Mouse (Mus musculus) kidney, adult 10 weeks (tissue): ENCODE measurements around the gene Ptpa. TPM values are rescaled to one million over a fixed set of nuclear protein-coding genes. Genes with fewer than 3 reads are reported as not detected.

ENCODE experiments used
- polyA plus RNA-seq: library from polyadenylated mRNA; stranded (reverse); fragments of 350-450 nt; fragmentation: Illumina TruSeq; extraction: RNeasy Lipid Tissue Mini Kit (QIAGEN cat#74804); gene quantifications from one replicate; pipeline ENCODE4 v1.2.3, GENCODE M21; 2014; ENCODE audit warnings: low read depth, low replicate concordance

Ptpa gene
- 2.4 TPM for polyA plus RNA-seq

GRCm38 (mm10) chr2:30415936-30416648 is at the start of gene Ptpa:
Gene Ptpa, plus strand, starts transcription at chr2:30416039.

GRCm38 (mm10) chr2:30392114-30392576 is 23.7 kb upstream of the Ptpa start, which contains the start of gene Dolpp1:
Gene Dolpp1, plus strand, starts transcription at chr2:30392254.

GRCm38 (mm10) chr2:30415157-30415935 is 493 bp upstream of the Ptpa start, which contains the start of gene Crat:
Gene Crat, minus strand, starts transcription at chr2:30415813.

GRCm38 (mm10) chr2:30474039-30474438 is 58.2 kb downstream of the Ptpa start, which contains the start of gene Ier5l:
Gene Ier5l, minus strand, starts transcription at chr2:30474219.

Other genes starting within 250 kb of the Ptpa start
- not detected for gene Endog, start 244.5 kb upstream of the Ptpa start, polyA plus RNA-seq
- 0.61 TPM for gene Spout1, start 237.6 kb upstream of the Ptpa start, polyA plus RNA-seq
- gene Kyat1, start 210.2 kb upstream of the Ptpa start, polyA plus RNA-seq, result 1.2 TPM
- 2.7 TPM for gene Lrrc8a, start 178.3 kb upstream of the Ptpa start, polyA plus RNA-seq
- gene Gm28035, start 175.5 kb upstream of the Ptpa start, polyA plus RNA-seq, result not detected
- gene Phyhd1, start 149.8 kb upstream of the Ptpa start, polyA plus RNA-seq, result 20.0 TPM
- not detected for gene Gm28038, start 135.0 kb upstream of the Ptpa start, polyA plus RNA-seq
- gene Dolk, start 129.7 kb upstream of the Ptpa start, polyA plus RNA-seq, result 8.1 TPM
- 8.9 TPM for gene Nup188, start 129.6 kb upstream of the Ptpa start, polyA plus RNA-seq
- gene Sh3glb2, start 56.7 kb upstream of the Ptpa start, polyA plus RNA-seq, result 1.1 TPM
- 0.81 TPM for gene Miga2, start 51.8 kb upstream of the Ptpa start, polyA plus RNA-seq
- gene Dolpp1, start 23.8 kb upstream of the Ptpa start, polyA plus RNA-seq, result 0.65 TPM
- gene Crat, start 226 bp upstream of the Ptpa start, polyA plus RNA-seq, result 20.5 TPM
- not detected for gene Ier5l, start 58.2 kb downstream of the Ptpa start, polyA plus RNA-seq
- 1.1 TPM for gene Cstad, start 179.0 kb downstream of the Ptpa start, polyA plus RNA-seq